Mouse (Mus musculus) NIH3T3 (cell line): ENCODE data around the gene 2810408A11Rik.
"Not testable (repeated sequence)": the region's sequence is repeated elsewhere in the genome, so short reads cannot be mapped to it uniquely, and the experiment has no call there.

Source experiments
- DNase-seq: peaks from one replicate; pipeline ENCODE4 v3.0.0-alpha.2; 2012; ENCODE audit warnings: low read depth

Gene 2810408A11Rik

GRCm38 (mm10) chr11:69930967-69931537 lies 30.3 kb upstream of the 2810408A11Rik start:
- DNase-seq: no peak

GRCm38 (mm10) chr11:69930176-69930575 lies 29.4 kb upstream of the 2810408A11Rik start:
- not testable (repeated sequence) for DNase-seq

GRCm38 (mm10) chr11:69929712-69930111 lies 28.9 kb upstream of the 2810408A11Rik start:
- no peak for DNase-seq

- no peak for DNase-seq
These were observed 26.7 kb upstream of the 2810408A11Rik start for GRCm38 (mm10) chr11:69927501-69927900.

- DNase-seq: peak; percentile 18
These were observed 22.0 kb upstream of the 2810408A11Rik start for GRCm38 (mm10) chr11:69922796-69923195.

- peak; percentile 44 for DNase-seq
These were observed 21.4 kb upstream of the 2810408A11Rik start for GRCm38 (mm10) chr11:69922012-69922756.

GRCm38 (mm10) chr11:69921114-69922011 lies 20.6 kb upstream of the 2810408A11Rik start, which contains the start of gene Eif5a:
TSS of gene Eif5a (minus strand) at chr11:69921958.
- peak; percentile 100 for DNase-seq

GRCm38 (mm10) chr11:69920266-69921031 lies 19.7 kb upstream of the 2810408A11Rik start:
- DNase-seq: peak; percentile 54

GRCm38 (mm10) chr11:69919661-69920265 lies 19.0 kb upstream of the 2810408A11Rik start:
- DNase-seq: peak; percentile 95

GRCm38 (mm10) chr11:69919053-69919452 lies 18.3 kb upstream of the 2810408A11Rik start:
- no peak for DNase-seq

- no peak for DNase-seq
These were observed 17.3 kb upstream of the 2810408A11Rik start for GRCm38 (mm10) chr11:69918118-69918517.

GRCm38 (mm10) chr11:69917379-69917948 lies 16.7 kb upstream of the 2810408A11Rik start:
- no peak for DNase-seq

- DNase-seq: not testable (repeated sequence)
These were observed 16.0 kb upstream of the 2810408A11Rik start for GRCm38 (mm10) chr11:69916652-69917378.

GRCm38 (mm10) chr11:69915667-69916627 lies 15.2 kb upstream of the 2810408A11Rik start:
- DNase-seq: no peak

GRCm38 (mm10) chr11:69914917-69915430 lies 14.2 kb upstream of the 2810408A11Rik start:
- no peak for DNase-seq

- peak; percentile 72 for DNase-seq
These were observed 13.6 kb upstream of the 2810408A11Rik start for GRCm38 (mm10) chr11:69914372-69914764.

- DNase-seq: peak; percentile 95
These were observed 13.0 kb upstream of the 2810408A11Rik start, which contains the start of gene Gps2 for GRCm38 (mm10) chr11:69913554-69914371. TSS of gene Gps2 (plus strand) at chr11:69913888.
